Mouse (Mus musculus) midbrain, embryonic 16.5 days (tissue): ENCODE measurements around the gene Nab2. TPM values are rescaled to one million over a fixed set of nuclear protein-coding genes. Genes with fewer than 3 reads are reported as not detected.

ENCODE experiments used
- ATAC-seq: fragments of 200-750 bp; cut with Nextera tagmentation; 2 replicates; pipeline ENCODE4 v1.8.0; 2017; ENCODE audit warnings: moderate TSS enrichment
- H3K27ac ChIP-seq: fragments of 300-500 bp; sonication (generic); 2 replicates; pipeline ENCODE4 v1.5.1; 2014; ENCODE audit warnings: mild to moderate bottlenecking, low read length, mixed read lengths
- H3K27me3 ChIP-seq: fragments of 300-500 bp; sonication (generic); 2 replicates; pipeline ENCODE4 v1.6.1; 2014; ENCODE audit warnings: low read depth, low read length, mixed read lengths; ENCODE audit not compliant: control insufficient read depth, insufficient read depth
- H3K36me3 ChIP-seq: fragments of 300-500 bp; sonication (generic); 2 replicates; pipeline ENCODE4 v1.6.1; 2014; ENCODE audit warnings: mild to moderate bottlenecking, low read length, moderate library complexity, mixed read lengths; ENCODE audit not compliant: control insufficient read depth, insufficient read depth
- H3K4me1 ChIP-seq: fragments of 300-500 bp; sonication (generic); 2 replicates; pipeline ENCODE4 v1.6.1; 2014; ENCODE audit warnings: mild to moderate bottlenecking, low read length, mixed read lengths; ENCODE audit not compliant: control insufficient read depth, insufficient read depth
- H3K4me2 ChIP-seq: fragments of 300-500 bp; sonication (generic); 2 replicates; pipeline ENCODE4 v1.6.1; 2014; ENCODE audit warnings: mild to moderate bottlenecking, low read length, mixed read lengths
- H3K4me3 ChIP-seq: fragments of 300-500 bp; sonication (generic); 2 replicates; pipeline ENCODE4 v1.5.1; 2014; ENCODE audit warnings: low read depth, mild to moderate bottlenecking, low read length, moderate library complexity, mixed read lengths
- H3K9ac ChIP-seq: fragments of 300-500 bp; sonication (generic); 2 replicates; pipeline ENCODE4 v1.6.1; 2014; ENCODE audit warnings: low read depth, low read length, mixed read lengths
- H3K9me3 ChIP-seq: fragments of 300-500 bp; sonication (generic); replicated peaks from 2 replicates; pipeline ENCODE4 v1.6.1; 2014; ENCODE audit warnings: mild to moderate bottlenecking, low read length, mixed read lengths; ENCODE audit not compliant: control insufficient read depth, poor library complexity, severe bottlenecking
- WGBS: fragments of 180-500 bp; shearing (Covaris S2); extraction: QIAGEN DNeasy Blood & Tissue Kit; methylation state at CpG from one replicate; pipeline ENCODE4 v1.1.7; 2014; 5-methylcytosine and 5-hydroxymethylcytosine counted together
- polyA plus RNA-seq: library from polyadenylated mRNA; unstranded; fragments of >200 nt; fragmentation: Nextera tagmentation; extraction: Ambion mirVana; gene quantifications from 2 replicates; pipeline ENCODE4 v1.2.1, GENCODE M21; 2015

Gene Nab2
- polyA plus RNA-seq, 1 experiment from 2014 or later = 2.1 TPM

- H3K36me3 ChIP-seq = 0 out of 2 replicates have a peak, but pooled peaks cover 3% of the 10 kb centered on the region
- no peak overlapping the region for H3K4me3 ChIP-seq
- H3K27me3 ChIP-seq = no peaks in the 10 kb centered on the region
- no peaks in the 10 kb centered on the region for H3K4me1 ChIP-seq
- no peak overlapping the region for H3K9ac ChIP-seq
- no peak overlapping the region for H3K27ac ChIP-seq
- whole genome bisulfite sequencing = 93% methylated on average over 7 of the region's 7 CpGs
- H3K4me2 ChIP-seq = no peak overlapping the region
- no peak for ATAC-seq
- H3K9me3 ChIP-seq = no peaks in the 10 kb centered on the region
These were observed 30.6 kb upstream of the Nab2 start for GRCm38 (mm10) chr10:127698966-127699365.

- no peaks in the 10 kb centered on the region for H3K27me3 ChIP-seq
- H3K36me3 ChIP-seq = 0 out of 2 replicates have a peak, but pooled peaks cover 3% of the 10 kb centered on the region
- H3K4me1 ChIP-seq = no peaks in the 10 kb centered on the region
- H3K9ac ChIP-seq = no peak overlapping the region
- no peak overlapping the region for H3K4me3 ChIP-seq
- H3K9me3 ChIP-seq = no peaks in the 10 kb centered on the region
- no peak overlapping the region for H3K27ac ChIP-seq
- WGBS = 93% methylated on average over 7 of the region's 7 CpGs
- H3K4me2 ChIP-seq = no peak overlapping the region
- ATAC-seq = no peak
These were observed 27.4 kb upstream of the Nab2 start for GRCm38 (mm10) chr10:127695775-127696174.

DNA sequence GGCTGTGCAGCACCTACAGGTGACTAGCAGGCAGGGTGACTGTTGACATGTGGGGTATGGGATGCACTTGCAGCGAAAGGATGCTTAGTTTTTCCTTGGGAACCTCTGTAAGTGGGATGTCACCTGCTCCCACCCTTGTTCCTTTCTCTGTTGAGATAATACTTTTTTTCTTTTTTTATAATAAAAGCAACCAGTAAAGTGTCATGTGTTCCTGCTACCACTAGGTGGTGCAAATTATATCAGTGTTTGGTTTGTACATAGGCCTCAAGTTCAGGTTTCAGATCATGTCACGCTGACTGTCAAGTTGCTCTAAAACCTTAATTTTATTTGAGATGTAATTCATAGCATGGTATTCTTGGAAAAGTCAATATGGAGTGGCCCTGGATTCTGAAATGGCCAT lies 26.3 kb upstream of the Nab2 start:
- H3K27ac ChIP-seq = no peak overlapping the region
- ATAC-seq = no peak
- 53% methylated on average over 2 of the region's 2 CpGs for WGBS

GRCm38 (mm10) chr10:127691053-127691452 lies 22.7 kb upstream of the Nab2 start:
- H3K27ac ChIP-seq = no peak overlapping the region
- no peaks in the 10 kb centered on the region for H3K4me1 ChIP-seq
- H3K9ac ChIP-seq = no peak overlapping the region
- H3K9me3 ChIP-seq = no peaks in the 10 kb centered on the region
- no peak overlapping the region for H3K4me3 ChIP-seq
- no peaks in the 10 kb centered on the region for H3K27me3 ChIP-seq
- no peak for ATAC-seq
- 23% methylated on average over 1 of the region's 1 CpGs for WGBS
- 0 out of 2 replicates have a peak, but pooled peaks cover 3% of the 10 kb centered on the region for H3K36me3 ChIP-seq
- no peak overlapping the region for H3K4me2 ChIP-seq

More for the DNA sequence above, 26.3 kb upstream of the Nab2 start:
- no peak overlapping the region for H3K9ac ChIP-seq
- H3K9me3 ChIP-seq = no peaks in the 10 kb centered on the region
- no peaks in the 10 kb centered on the region for H3K27me3 ChIP-seq
- no peak overlapping the region for H3K4me3 ChIP-seq
- H3K36me3 ChIP-seq = 0 out of 2 replicates have a peak, but pooled peaks cover 3% of the 10 kb centered on the region
- H3K4me1 ChIP-seq = no peaks in the 10 kb centered on the region
- no peak overlapping the region for H3K4me2 ChIP-seq

DNA sequence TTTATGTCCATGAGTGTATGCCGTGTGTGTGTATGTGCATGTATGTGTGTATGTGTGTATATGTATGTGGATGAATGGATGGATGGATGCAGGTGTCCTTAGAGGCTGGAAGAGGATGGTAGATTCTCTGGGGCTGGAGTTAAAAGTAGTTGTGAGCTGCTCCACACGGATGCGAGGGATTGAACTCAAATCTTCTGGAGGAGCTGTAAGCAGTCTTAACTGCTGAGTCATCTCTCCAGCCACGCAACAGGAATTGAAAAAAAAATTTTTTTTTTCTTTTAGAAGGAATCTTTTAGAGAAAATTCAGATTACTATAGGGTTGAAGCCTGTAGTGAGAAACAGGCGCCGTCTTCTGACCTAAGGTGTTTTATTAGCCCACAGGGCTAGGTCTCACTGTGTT lies 14.5 kb upstream of the Nab2 start:
- no peaks in the 10 kb centered on the region for H3K9me3 ChIP-seq
- no peak overlapping the region for H3K9ac ChIP-seq
- no peak overlapping the region for H3K4me2 ChIP-seq
- H3K4me3 ChIP-seq = no peak overlapping the region
- no peak for ATAC-seq
- H3K27me3 ChIP-seq = no peaks in the 10 kb centered on the region
- no peaks in the 10 kb centered on the region for H3K36me3 ChIP-seq
- 92% methylated on average over 6 of the region's 6 CpGs for WGBS
- no peak overlapping the region for H3K27ac ChIP-seq
- 0 out of 2 replicates have a peak, but pooled peaks cover 2% of the 10 kb centered on the region for H3K4me1 ChIP-seq

DNA sequence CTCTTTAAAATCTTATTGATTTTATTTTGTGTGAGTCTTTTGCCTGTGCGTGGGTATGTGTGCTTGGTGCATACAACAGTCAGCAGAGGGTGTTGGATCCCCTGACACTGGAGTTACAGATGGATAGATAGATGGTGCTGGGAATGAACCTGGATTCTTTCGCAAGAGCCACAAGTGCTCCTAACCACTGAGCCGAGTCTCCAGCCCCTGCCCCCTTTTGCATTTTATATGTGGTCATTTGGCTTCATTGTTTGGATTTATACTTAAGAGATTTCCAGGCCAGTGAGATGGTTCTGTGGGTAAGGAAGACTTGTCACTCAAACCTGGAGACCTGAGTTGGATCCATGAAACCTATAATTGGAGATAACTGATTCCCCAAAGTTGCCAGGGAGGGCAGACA lies 11.5 kb upstream of the Nab2 start:
- no peak for ATAC-seq
- Histone ChIP-seq H3K4me1 (peaks cover 12% of the 10 kb centered on the region), H3K9ac (no peak overlapping the region), H3K27ac (no peak overlapping the region), H3K9me3 (no peaks in the 10 kb centered on the region), H3K4me2 (no peak overlapping the region), H3K27me3 (no peaks in the 10 kb centered on the region), H3K4me3 (no peak overlapping the region), H3K36me3 (no peaks in the 10 kb centered on the region)
- 92% methylated on average over 3 of the region's 3 CpGs for WGBS

GRCm38 (mm10) chr10:127679208-127679607 lies 10.8 kb upstream of the Nab2 start:
- H3K9ac ChIP-seq = no peak overlapping the region
- no peaks in the 10 kb centered on the region for H3K27me3 ChIP-seq
- H3K27ac ChIP-seq = no peak overlapping the region
- no peak overlapping the region for H3K4me3 ChIP-seq
- H3K4me2 ChIP-seq = no peak overlapping the region
- peaks cover 12% of the 10 kb centered on the region for H3K4me1 ChIP-seq
- 90% methylated on average over 1 of the region's 1 CpGs for WGBS
- H3K36me3 ChIP-seq = no peaks in the 10 kb centered on the region
- no peaks in the 10 kb centered on the region for H3K9me3 ChIP-seq
- ATAC-seq = no peak

- 13% methylated on average over 14 of the region's 14 CpGs for WGBS
- H3K36me3 ChIP-seq = no peaks in the 10 kb centered on the region
- peak; percentile 18; the same call in 1 of the 2 replicates for ATAC-seq
- H3K27me3 ChIP-seq = no peaks in the 10 kb centered on the region
- peak overlapping the region; percentile 84 for H3K4me3 ChIP-seq
- H3K9ac ChIP-seq = peak overlapping the region; percentile 79
- peak overlapping the region; percentile 99 for H3K4me2 ChIP-seq
- H3K4me1 ChIP-seq = peaks cover 12% of the 10 kb centered on the region
- no peaks in the 10 kb centered on the region for H3K9me3 ChIP-seq
- no peak overlapping the region for H3K27ac ChIP-seq
These were observed 9.4 kb upstream of the Nab2 start for GRCm38 (mm10) chr10:127677591-127678336.

DNA sequence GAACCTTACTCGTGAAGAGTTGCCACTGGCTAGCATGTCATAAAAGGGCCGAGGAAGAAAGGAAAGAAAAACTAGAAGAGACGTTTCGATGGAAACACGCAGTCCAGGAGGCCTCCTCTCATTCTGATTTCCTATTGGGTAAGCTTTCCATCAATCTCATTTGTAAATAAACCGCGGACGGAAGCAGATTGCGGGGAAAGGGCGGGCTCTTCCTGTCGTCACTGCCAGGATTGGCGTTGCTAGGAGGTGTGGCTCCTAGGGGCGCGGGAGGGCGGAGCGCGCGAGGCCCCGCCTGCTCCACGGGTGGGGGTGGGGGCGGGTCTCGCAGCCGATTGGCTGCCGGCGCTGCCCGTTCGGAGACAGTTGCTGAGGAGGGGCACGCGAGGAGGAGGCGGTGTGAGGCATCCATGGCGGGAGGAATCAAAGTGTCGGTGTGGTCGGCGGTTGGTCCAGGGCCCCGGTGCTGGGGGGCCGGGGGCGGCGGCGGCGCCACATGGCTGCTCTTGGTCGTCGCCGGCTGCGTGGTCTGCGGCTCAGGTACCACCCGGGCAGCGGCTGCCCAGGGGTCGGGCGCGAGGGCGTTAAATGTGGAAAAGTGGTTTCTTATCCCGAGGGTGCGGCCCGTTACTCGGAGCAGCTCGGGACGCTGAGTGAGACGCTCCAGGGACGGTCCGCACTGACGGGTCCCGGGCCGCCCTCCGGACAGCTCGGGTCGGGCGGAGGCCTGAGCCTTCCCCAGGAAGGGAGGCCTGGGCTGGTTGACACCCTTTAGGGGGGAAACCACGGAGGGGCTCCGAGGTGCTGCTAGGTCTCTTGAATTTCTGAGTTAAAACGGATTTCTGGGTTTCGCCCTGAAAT lies 8.6 kb upstream of the Nab2 start:
- Histone ChIP-seq H3K4me2 (peak overlapping the region; percentile 99), H3K27ac (peak overlapping the region; percentile 53), H3K9me3 (no peaks in the 10 kb centered on the region), H3K4me1 (peaks cover 12% of the 10 kb centered on the region), H3K27me3 (no peaks in the 10 kb centered on the region), H3K36me3 (no peaks in the 10 kb centered on the region), H3K4me3 (peak overlapping the region; percentile 84), H3K9ac (peak overlapping the region; percentile 79)
- ATAC-seq = peak; percentile 97
- WGBS = under 1% methylated on average over 70 of the region's 71 CpGs
